Mouse (Mus musculus) right cerebral cortex, postnatal 36 days (tissue): ENCODE data around the gene Sppl2a.
"Not testable (repeated sequence)": the region's sequence is repeated elsewhere in the genome, so short reads cannot be mapped to it uniquely, and the experiment has no call there.

ENCODE experiments used
- DNase-seq, 2 experiments: peaks; one replicate each; pipeline ENCODE4 v3.0.0; 2022; ENCODE audit warnings: low spot score in 2 of 2, mixed read lengths in 1 of 2

Sppl2a gene

GRCm38 (mm10) chr2:126932897-126933641, at the start of gene Sppl2a:
Gene Sppl2a (minus strand): TSS chr2:126933235.
- DNase-seq, result peak; percentile 83 to 84

GRCm38 (mm10) chr2:126977428-126977827, 44.4 kb upstream of the Sppl2a start:
- DNase-seq, result no peak

GRCm38 (mm10) chr2:126961696-126962095, 28.7 kb upstream of the Sppl2a start:
- no peak for DNase-seq

DNA sequence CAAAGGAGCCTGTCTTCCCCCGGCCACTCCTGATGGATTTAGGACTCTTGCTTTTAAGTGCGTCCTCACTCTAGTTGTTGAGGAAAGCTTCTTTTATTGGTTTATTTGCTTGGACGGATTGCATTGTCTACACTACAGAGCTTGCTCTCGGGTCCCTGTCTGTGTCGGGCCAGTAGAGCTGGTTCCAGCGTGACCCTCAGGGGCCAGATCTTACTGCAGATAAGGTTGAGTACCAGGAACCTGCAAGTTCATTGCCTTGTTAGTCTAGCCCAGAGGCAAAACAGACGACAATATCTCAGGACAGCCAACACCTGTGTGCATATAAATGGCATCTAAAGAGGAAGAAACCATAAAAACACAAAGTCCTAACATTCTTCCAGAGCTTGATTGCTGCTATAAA, 22.6 kb upstream of the Sppl2a start:
- DNase-seq, result no peak

DNA sequence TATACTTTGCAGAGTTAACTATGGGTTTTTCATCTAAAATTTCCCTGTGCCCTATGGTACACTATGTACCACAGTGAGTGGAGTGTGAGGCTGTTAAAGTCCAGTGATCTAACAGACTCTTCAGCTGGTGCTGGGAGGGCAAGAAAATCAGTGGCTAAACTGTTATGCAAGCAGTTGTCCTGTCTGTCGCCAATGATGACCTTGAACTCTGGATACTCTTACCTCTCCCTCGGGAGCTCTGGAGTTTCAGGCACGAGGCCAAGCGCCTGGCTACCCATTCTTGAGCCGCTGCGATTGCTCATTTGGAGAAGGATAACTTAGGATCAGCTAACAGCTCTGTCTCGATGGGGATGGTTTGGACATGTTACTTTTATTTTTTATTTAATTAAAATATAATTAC, 18.1 kb upstream of the Sppl2a start:
- DNase-seq, result no peak

DNA sequence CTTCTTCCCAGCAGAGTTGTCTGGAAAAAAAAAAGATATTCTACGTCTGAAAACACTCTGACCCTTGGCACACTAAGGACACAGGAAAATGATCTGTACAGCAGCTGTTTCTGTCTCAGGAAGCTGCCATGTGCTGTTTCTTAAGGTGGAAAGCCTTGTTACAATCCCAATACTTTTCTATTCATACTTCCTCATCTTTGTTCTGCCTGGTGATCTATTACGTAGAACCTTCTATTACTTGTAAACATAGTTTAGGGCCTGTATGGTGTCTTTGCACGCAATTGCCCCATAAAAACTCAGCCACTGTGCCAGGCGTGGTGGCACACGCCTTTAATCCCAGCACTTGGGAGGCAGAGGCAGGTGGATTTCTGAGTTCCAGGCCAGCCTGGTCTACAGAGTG, 17.4 kb upstream of the Sppl2a start:
- no peak for DNase-seq

- no peak for DNase-seq
These were observed 16.8 kb upstream of the Sppl2a start for GRCm38 (mm10) chr2:126949856-126950255.

GRCm38 (mm10) chr2:126949297-126949696, 16.3 kb upstream of the Sppl2a start:
- DNase-seq, result not testable (repeated sequence)

GRCm38 (mm10) chr2:126948231-126948630, 15.2 kb upstream of the Sppl2a start:
- DNase-seq, result no peak

GRCm38 (mm10) chr2:126947646-126948045, 14.6 kb upstream of the Sppl2a start:
- no peak for DNase-seq

GRCm38 (mm10) chr2:126943211-126943610, 10.2 kb upstream of the Sppl2a start:
- no peak for DNase-seq

- no peak for DNase-seq
These were observed 7.4 kb upstream of the Sppl2a start for GRCm38 (mm10) chr2:126940314-126940866.

GRCm38 (mm10) chr2:126938069-126938468, 5.0 kb upstream of the Sppl2a start:
- DNase-seq, result no peak

- DNase-seq, result no peak
These were observed 886 bp upstream of the Sppl2a start for GRCm38 (mm10) chr2:126933921-126934320.

- no peak for DNase-seq
These were observed 656 bp downstream of the Sppl2a start for GRCm38 (mm10) chr2:126932261-126932896.

GRCm38 (mm10) chr2:126931784-126932183, 1.3 kb downstream of the Sppl2a start:
- no peak for DNase-seq

GRCm38 (mm10) chr2:126928681-126929080, 4.4 kb downstream of the Sppl2a start:
- DNase-seq, result no peak

GRCm38 (mm10) chr2:126920358-126921060, 12.5 kb downstream of the Sppl2a start:
- DNase-seq, result no peak

DNA sequence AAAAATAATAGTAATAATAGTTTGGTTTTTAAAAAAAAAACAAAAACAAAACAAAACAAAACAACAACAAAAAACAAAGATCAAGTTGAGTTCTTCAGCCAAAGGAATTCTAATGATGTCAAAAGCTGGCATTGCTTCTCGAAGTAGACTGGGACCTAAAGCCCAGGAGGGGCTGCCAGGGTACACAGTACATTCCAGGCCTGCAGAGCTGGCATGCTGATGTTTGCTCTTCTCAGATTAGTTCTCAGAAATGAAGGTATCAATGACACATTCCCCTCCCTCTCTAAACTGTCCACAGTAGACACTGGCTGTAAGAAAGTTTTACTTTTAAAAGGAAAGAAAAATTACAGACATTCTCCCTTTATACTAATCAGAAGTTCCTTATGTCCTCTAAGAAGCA, 16.8 kb downstream of the Sppl2a start:
- no peak for DNase-seq

GRCm38 (mm10) chr2:126914096-126914495, 18.9 kb downstream of the Sppl2a start:
- DNase-seq, result no peak

GRCm38 (mm10) chr2:126904162-126904561, 28.9 kb downstream of the Sppl2a start:
- DNase-seq, result no peak

GRCm38 (mm10) chr2:126897511-126897910, 35.5 kb downstream of the Sppl2a start:
- no peak for DNase-seq
